Mouse (Mus musculus): ENCODE measurements around the gene Preb.

GRCm38 (mm10) chr5:30921256-30922033 is 38.7 kb downstream of the Preb start, which contains the start of gene Khk:
- peak; percentile 28; the same call in 1 of the 3 replicates for TF ChIP-seq GATA1 (IDR thresholded peaks at IDR 0.05; ENCODE audit: borderline replicate concordance, low read length)
- TF ChIP-seq FLI1 (IDR thresholded peaks at IDR 0.05; ENCODE audit: low read length): no peak
